Mouse (Mus musculus) bone marrow macrophage, adult 2 months (primary cell): ENCODE measurements around the gene Neurod1. TPM values are rescaled to one million over a fixed set of nuclear protein-coding genes. Genes with fewer than 3 reads are reported as not detected.

Experiments
- H3K27ac ChIP-seq: 2 replicates; pipeline ENCODE4 v1.5.1; 2012; ENCODE audit warnings: low read depth, low read length; ENCODE audit not compliant: insufficient read depth
- H3K4me1 ChIP-seq: 2 replicates; pipeline ENCODE4 v1.6.1; 2012; ENCODE audit warnings: low read length; ENCODE audit not compliant: control insufficient read depth, insufficient read depth
- H3K4me3 ChIP-seq: 2 replicates; pipeline ENCODE4 v1.5.1; 2012; ENCODE audit warnings: mild to moderate bottlenecking, low read length, moderate library complexity; ENCODE audit not compliant: insufficient read depth
- CTCF ChIP-seq: IDR thresholded peaks from 2 replicates; pipeline ENCODE4 v1.5.1; 2012; ENCODE audit warnings: low read depth, mild to moderate bottlenecking, low read length, moderate library complexity
- POLR2A ChIP-seq: IDR thresholded peaks from 2 replicates; pipeline ENCODE4 v1.6.1; 2012; ENCODE audit warnings: mild to moderate bottlenecking, low read depth, low read length, borderline replicate concordance
- polyA plus RNA-seq: library from polyadenylated mRNA; stranded (reverse); fragments of >200 nt; gene quantifications from 2 replicates; pipeline ENCODE4 v1.2.4, GENCODE M21; 2012; ENCODE audit not compliant: missing spikeins, insufficient read depth, insufficient read length

Gene Neurod1
- not detected in 2 replicates for polyA plus RNA-seq

DNA sequence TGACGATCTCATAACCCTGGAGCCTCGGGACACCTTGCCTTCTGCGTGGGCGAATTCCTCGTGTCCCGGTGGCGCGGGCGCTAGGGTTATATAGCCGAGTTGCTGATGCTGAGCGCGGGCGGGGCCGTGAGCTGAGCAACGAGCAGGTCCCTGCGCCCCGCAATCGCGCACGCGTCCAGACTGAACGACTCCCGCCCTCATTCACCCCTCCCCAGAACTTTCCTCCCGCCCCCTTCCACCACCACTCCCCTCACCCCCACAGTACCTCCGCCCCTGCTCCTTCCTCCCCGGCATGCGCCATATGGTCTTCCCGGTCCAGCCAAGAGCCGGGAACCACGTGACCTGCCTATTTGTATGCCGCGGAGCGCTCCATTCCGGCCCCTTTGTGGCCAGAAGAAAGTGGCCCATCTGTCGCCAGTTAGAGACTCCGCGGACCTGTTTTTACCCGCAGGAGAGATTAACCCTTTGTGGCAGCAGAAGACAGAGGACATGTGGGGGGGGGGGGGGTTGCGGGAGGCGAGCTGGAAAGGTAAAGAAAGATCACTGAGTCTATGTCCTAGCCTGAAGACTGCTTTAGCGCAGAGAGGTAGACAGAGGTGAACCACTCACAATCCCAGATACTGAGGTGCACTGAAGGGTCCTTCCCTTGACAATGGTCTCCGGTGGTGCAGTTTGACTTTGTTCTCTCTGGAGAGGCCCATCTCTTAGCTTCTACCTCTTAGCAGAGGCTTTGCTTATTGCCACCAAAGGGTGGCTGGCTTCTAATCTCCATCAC, at the start of gene Neurod1, which contains the start of gene Cerkl:
TSS of gene Neurod1 (minus strand) at position 177 of the 775 bp plus-strand sequence.
TSS of gene Cerkl (minus strand) at position 211 of the 775 bp plus-strand sequence.
- no peak within 1 kb of the TSS for H3K4me3 ChIP-seq
- TF ChIP-seq CTCF (no peak), POLR2A (no peak)
- no peak within 1 kb of the TSS for H3K27ac ChIP-seq
- H3K4me1 ChIP-seq = no peaks in the 10 kb centered on the region; the same call in 1 of the 2 replicates

DNA sequence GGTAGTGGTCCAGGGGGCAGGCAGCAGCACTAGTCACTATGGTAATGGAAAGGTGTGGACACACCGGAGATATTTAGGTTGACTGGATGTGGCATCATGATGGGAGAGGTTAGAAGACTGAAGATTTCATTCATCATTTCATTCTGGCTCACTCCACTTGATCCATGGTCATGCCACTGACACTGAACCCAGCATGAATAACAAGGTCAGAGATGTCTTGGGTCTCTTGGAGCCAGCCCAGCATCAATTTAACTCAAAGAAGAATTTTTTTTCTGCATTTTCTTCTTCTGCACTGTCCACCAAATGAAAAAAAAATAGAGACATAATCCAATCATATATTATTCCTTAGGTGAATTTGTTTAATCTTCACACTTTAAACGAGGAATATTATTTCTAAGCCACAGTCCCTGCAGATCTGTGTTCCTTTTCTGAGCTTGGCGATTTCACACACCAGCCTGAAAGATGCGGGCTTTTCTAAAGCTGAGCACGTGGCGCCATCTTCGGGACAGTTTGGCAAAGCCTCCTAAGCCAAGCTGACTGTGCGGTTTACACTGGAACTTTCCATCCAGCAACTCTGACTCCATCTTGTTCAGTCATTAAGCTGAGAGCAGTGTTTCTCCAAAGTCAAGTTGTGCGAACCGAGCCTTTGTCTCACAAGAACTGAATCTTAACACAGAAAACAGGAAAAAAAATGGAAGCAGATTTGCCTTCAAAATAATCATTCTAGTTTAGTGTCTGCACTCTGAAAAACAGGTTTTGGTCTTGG, 42.6 kb upstream of the Neurod1 start:
- Histone ChIP-seq H3K4me3 (no peak overlapping the region), H3K4me1 (no peaks in the 10 kb centered on the region), H3K27ac (no peak overlapping the region)
- no peak for TF ChIP-seq POLR2A
- peak; percentile 54 for TF ChIP-seq CTCF

DNA sequence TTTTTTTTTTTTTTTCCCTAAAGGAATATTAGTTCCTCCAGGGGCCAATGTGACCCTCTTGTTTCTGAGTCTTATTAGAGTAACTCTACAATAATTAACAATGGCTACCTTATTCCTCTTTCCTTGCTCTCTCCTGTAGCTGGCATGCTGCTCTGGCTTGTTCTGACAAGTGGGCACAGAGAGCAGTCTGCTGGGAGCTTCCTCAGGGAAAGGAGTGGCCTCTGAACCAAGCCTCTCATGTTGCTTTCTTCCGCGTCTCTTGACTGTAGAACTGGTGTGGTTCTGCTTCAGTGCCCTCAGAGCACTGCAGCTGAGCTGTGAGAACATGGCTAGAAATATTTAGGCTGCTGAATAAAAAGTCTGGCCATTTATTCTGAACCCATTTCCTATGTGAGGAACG, 28.6 kb upstream of the Neurod1 start:
- Histone ChIP-seq H3K4me1 (no peaks in the 10 kb centered on the region), H3K4me3 (no peak overlapping the region), H3K27ac (no peak overlapping the region)
- no peak for TF ChIP-seq POLR2A
- no peak for TF ChIP-seq CTCF

DNA sequence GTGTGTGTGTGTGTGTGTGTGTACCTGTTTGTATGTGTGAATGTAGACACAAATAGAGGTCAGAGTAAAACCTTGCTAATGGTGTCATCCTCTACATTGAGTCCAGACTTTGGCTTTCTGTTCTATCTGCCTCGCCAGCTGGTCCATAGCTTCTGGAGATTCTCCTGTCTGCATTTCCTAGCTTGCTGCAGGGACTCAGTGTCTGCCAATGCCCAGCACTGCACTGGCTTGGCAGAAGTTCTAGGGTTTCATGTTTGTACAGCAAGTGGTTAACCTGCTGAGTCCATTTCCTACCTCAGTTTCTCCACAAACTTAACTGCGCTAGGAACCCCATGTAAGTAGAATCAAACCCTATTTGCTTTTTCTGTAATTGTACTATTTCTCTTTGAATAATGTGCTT, 26.0 kb upstream of the Neurod1 start:
- Histone ChIP-seq H3K4me1 (no peaks in the 10 kb centered on the region), H3K4me3 (no peak overlapping the region), H3K27ac (no peak overlapping the region)
- TF ChIP-seq CTCF = no peak
- no peak for TF ChIP-seq POLR2A

DNA sequence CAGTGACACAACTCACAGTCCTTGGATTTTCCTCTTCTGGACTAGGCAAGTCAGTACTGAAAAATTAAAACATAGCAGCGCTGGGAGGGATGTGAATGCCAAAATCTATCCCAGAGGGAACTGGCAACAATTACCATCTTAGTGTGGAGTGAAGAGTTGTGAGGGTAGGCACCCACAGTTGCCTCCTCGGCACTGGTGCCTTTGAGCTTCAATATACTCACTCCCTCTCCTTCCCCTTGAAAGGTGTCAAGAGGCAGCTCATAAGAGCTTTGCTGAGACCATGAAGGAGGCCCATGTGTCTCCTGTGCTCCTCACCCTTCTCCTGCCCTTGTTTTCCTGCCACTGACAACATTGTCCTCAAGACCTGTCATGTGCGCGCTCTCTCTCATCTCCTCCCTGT, 5.9 kb upstream of the Neurod1 start:
- H3K27ac ChIP-seq = no peak overlapping the region
- TF ChIP-seq POLR2A (no peak), CTCF (no peak)
- no peaks in the 10 kb centered on the region; the same call in 1 of the 2 replicates for H3K4me1 ChIP-seq
- H3K4me3 ChIP-seq = no peak overlapping the region

DNA sequence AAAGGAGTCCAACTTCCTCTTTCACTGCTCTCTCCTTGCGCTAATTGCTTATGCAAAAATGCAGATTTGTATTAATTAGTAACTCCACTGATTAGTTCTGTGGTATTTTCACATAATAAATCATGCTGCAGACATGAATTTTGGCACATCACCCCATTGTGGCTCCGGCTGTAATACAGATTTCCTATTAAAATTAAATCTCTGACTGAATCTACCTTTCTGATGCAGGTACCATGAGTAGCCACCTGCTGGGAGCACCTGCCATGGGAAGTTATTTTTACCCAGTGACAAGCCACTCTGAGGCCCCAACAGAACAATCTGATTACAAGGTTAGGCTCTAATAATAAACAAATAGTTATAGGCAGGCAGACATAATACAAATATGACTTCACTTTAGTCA, 5.3 kb upstream of the Neurod1 start:
- TF ChIP-seq CTCF = no peak
- no peak for TF ChIP-seq POLR2A
- H3K4me1 ChIP-seq = no peaks in the 10 kb centered on the region; the same call in 1 of the 2 replicates
- no peak overlapping the region for H3K27ac ChIP-seq
- H3K4me3 ChIP-seq = no peak overlapping the region

DNA sequence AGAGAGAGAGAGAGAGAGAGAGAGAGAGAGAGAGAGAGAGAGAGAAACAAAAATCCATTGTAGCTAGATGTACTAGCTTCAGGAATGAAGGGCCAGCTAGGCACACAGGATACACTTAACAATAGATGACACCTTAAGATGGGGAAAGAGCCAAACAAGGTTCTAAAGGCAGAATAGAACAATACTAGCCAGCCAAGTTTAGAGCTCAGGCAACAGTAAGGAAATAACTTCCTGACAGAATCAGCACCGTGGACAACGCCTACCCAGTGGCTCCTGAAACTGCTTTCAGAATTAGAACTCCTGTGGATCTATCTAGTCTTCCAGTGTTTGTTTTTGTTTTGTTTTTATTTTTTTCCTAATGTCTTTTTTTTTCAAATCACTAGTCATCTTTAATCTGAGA, 4.0 kb upstream of the Neurod1 start:
- Histone ChIP-seq H3K27ac (no peak overlapping the region), H3K4me3 (no peak overlapping the region), H3K4me1 (no peaks in the 10 kb centered on the region; the same call in 1 of the 2 replicates)
- no peak for TF ChIP-seq CTCF
- no peak for TF ChIP-seq POLR2A

DNA sequence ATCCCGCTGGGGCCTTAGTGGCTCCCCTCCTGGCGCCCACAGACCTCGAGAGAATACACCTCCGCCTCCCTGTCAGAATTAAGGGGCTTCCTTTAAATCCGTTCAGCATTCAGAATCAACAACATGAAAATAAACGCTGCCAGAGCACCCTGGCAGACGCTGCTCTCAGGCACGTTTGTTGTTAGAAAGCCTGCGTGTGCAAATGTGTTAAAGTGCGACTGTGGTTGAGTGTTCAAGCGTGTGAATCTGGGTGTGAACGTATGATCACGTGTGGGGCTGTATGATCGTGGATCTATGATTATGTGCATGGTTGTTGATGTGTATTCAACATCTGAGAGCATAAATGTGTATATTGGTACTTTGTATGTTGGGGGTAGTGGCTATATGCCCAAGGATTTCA, 3.6 kb upstream of the Neurod1 start:
- TF ChIP-seq CTCF (no peak), POLR2A (no peak)
- H3K27ac ChIP-seq = no peak overlapping the region
- H3K4me3 ChIP-seq = no peak overlapping the region
- H3K4me1 ChIP-seq = no peaks in the 10 kb centered on the region; the same call in 1 of the 2 replicates

DNA sequence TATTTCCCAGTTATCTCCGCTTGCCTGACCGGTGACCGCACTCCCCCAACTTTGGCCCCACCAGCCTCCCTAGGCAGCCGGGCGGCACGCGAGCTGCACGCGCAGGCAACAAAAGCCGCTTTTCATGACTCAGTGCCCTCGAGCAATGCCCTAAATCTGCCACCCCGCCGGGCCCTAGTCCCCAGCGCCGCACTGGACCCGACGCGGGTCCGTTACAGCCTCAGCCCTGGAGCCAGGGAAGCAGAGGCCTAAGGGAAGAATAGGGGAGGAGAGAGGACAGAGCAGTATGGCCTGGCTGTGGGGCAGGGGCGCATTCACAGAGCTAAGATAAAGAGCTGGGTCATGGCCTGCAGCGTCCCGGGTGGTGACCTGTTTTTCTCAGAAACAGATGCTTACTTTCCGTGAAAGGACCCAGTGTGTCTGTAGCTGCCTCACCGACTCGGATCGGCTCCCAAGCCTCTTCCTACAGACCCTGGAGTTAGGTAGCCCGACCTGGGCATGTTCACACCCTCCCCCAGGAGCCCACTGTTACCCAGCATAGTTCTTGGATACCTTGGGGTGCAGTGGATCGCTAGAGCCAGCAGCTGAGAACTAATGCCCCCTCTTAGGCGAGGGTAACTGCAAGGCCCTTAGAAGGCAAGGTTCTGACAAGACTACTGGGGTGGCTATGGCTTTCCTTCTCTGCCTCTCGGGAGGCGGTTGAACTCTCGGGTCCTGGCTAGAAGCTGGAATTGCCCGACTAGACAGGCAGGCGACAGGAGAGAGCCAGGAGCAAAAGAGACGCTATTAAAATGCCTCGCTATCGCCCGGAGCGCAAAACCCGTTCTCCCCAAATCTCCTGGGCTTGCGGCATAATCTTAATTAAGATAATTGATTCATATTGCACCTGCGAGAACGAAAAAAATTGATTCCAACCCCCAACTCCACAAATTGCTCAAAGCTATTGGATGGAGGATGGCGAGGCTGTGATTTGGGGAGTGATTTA, 2.8 kb upstream of the Neurod1 start:
- TF ChIP-seq CTCF (no peak), POLR2A (no peak)
- H3K4me1 ChIP-seq = no peaks in the 10 kb centered on the region; the same call in 1 of the 2 replicates
- H3K27ac ChIP-seq = no peak overlapping the region
- H3K4me3 ChIP-seq = no peak overlapping the region
